Mouse (Mus musculus): Measurements from ENCODE around the gene Nat10. TPM values are rescaled to one million over a fixed set of nuclear protein-coding genes. Genes with fewer than 3 reads are reported as not detected.

The Nat10 gene
- 27.1 and 28.6 TPM in 2 replicates for polyA plus RNA-seq (2015; fragmentation: Nextera tagmentation; extraction: Ambion mirVana)

DNA sequence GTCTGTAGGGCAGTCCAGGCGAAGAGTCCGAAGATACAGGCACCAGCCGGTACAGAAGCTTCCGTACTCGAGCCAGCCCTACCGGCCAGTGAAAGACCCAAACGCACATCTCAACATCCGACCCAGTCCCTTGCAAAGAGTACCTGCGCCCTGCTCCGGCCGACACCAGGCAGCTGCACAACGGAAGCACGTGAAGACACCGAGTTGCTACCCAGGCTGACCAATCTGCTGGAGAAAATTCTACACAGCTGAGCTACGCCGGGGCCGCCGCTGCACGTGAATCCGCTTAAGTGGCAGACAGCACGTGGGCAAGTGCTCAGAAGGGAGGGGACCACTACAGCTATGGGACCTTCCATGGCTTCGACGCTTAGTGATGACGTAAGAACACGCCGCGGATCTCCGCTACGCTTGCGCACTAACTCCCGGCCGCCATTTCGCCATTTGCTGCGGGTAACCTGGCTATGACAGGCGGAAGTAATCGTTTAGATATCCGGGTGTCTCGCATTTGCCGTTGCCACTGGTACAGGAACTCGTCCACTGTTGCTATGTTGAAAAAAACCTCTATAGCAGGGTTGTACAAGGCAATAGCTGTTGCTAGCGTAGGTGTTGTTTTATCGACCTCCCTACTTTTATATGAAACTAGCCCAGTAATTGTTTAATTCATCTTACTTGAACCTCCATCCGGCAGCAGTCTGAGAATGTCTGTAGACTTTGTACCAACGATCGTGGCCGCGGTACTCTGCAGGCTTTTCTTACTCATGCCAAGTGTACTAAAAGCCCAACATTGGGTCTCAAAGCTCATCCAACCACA is at the start of gene Nat10:
Gene Nat10 (minus strand): TSS at position 365 of the 811 bp plus-strand sequence.
- peak; percentile 98 for ATAC-seq (ENCODE audit: low FRiP score, low read depth)
- Histone ChIP-seq H3K36me3 (peaks cover 21% of the 10 kb centered on the region), H3K4me3 (peak within 1 kb of the TSS; percentile 72), H3K27ac (peak within 1 kb of the TSS; percentile 53; the same call in 1 of the 2 replicates), H3K9ac (peak within 1 kb of the TSS; percentile 70), H3K4me2 (replicated peaks) (peak within 1 kb of the TSS; percentile 88), H3K4me1 (peaks cover 13% of the 10 kb centered on the region), H3K27me3 (no peaks in the 10 kb centered on the region), H3K9me3 (no peaks in the 10 kb centered on the region)
- under 1% methylated on average over 47 of the region's 47 CpGs for WGBS

DNA sequence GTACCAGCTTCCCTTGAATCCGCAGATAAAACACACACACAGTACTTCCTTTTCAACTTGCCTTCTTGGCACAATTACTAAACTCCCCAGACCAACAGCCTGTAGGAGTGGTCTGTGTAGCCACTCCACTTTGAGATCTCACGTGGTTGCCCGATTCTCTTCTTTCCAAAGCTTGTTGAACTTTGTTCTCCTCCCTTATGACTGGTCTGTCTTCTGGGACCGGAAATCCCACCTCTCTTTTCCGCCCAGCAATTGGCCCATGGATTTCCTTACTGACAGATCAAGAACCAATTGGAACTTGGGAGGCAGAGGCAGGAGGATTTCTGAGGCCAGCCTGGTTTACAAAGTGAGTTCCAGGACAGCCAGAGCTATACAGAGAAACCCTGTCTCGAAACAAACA is 49.3 kb upstream of the Nat10 start:
- Histone ChIP-seq H3K9ac (no peak overlapping the region), H3K4me3 (no peak overlapping the region), H3K36me3 (no peaks in the 10 kb centered on the region), H3K4me1 (no peaks in the 10 kb centered on the region), H3K27me3 (no peaks in the 10 kb centered on the region), H3K4me2 (replicated peaks) (no peak overlapping the region), H3K9me3 (no peaks in the 10 kb centered on the region), H3K27ac (no peak overlapping the region)
- no peak for ATAC-seq (ENCODE audit: low FRiP score, low read depth)
- 86% methylated on average over 6 of the region's 6 CpGs for WGBS

DNA sequence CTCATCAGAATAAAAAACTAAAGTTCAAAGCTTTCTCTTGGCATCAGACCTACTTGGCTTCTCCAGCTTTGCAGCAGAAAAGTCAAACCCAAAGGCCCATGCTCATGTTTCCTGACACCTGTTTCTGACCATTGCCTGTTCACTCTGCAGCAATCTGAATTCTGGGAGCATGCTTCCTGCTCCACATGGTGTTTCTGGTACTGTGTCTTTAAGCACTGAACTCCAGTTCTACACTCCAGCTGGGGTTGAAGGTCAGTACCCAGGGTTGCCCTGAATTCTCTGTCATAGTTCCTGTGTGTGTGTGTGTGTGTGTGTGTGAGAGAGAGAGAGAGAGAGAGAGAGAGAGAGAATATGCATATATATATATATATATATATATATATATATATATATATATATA is 47.4 kb upstream of the Nat10 start:
- H3K36me3 ChIP-seq: no peaks in the 10 kb centered on the region
- H3K27ac ChIP-seq: no peak overlapping the region

DNA sequence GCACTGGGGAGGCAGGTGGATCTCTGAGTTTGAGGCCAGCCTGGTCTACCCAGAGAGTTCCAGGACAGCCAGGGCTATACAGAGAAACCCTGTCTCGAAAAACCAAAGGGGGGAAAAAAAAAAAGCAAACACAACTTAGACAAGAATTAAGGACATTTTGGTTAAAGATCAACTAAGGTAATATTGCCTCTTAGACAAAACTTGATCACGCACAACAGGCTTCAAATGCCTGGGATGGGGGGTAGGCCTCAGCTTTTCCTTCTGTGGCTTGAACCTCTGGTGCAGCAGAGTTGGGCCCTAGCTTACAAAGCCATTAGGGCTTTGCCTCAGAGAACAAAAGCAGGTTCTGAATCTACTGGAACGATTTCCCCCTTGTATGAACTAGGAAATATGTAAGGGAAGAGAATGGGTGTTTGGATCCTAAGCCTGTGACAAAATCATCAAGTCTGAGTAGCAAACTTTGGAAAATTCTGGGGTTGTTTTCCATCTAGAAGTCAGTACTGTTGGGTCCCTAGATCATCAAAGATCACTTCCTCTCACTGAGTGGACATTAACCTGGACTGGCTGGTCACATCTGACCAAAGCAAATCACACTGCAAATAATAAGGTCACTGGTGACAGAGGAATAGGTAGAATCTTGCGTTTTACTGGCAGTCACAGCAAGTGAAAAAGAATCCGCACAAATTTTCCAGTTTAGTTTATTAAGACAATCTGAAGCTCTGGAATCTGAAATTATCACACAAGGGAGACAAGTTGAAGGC is 42.9 kb upstream of the Nat10 start:
- WGBS: 82% methylated on average over 5 of the region's 5 CpGs
- Histone ChIP-seq H3K9ac (no peak overlapping the region), H3K4me2 (replicated peaks) (no peak overlapping the region), H3K4me3 (no peak overlapping the region), H3K36me3 (no peaks in the 10 kb centered on the region), H3K4me1 (peaks cover 10% of the 10 kb centered on the region; the same call in 1 of the 2 replicates), H3K27me3 (no peaks in the 10 kb centered on the region), H3K27ac (no peak overlapping the region), H3K9me3 (no peaks in the 10 kb centered on the region)
- no peak for ATAC-seq (ENCODE audit: low FRiP score, low read depth)

More for the DNA sequence above, 47.4 kb upstream of the Nat10 start:
- Histone ChIP-seq H3K9ac (no peak overlapping the region), H3K9me3 (no peaks in the 10 kb centered on the region), H3K4me2 (replicated peaks) (no peak overlapping the region), H3K4me1 (0 out of 2 replicates have a peak, but pooled peaks cover 2% of the 10 kb centered on the region), H3K27me3 (no peaks in the 10 kb centered on the region), H3K4me3 (no peak overlapping the region)
- no peak for ATAC-seq (ENCODE audit: low FRiP score, low read depth)

DNA sequence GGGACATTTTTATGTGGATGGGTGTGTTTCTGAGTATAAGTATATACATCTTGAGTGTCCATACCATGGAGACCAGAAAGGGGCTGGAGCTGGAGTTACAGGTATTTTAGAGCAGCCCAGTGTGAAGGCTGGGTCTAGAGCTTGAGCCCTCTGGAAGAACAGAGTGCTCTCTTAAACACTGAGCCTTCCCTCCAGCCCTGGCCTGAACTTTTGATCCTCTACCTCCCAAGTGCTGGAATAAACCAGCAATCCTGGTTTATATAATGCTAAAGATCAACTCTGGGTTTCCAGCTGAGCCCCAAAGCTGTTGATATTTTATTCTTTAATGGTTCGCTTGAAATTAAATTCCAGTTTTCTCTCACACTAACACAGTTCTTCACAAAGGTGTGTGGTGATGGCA is 41.4 kb upstream of the Nat10 start:
- H3K36me3 ChIP-seq: no peaks in the 10 kb centered on the region
- no peaks in the 10 kb centered on the region for H3K9me3 ChIP-seq
- H3K4me2 ChIP-seq (replicated peaks): no peak overlapping the region
- H3K27me3 ChIP-seq: no peaks in the 10 kb centered on the region
- peaks cover 15% of the 10 kb centered on the region; the same call in 1 of the 2 replicates for H3K4me1 ChIP-seq
- no peak overlapping the region for H3K4me3 ChIP-seq
- ATAC-seq (ENCODE audit: low FRiP score, low read depth): no peak
- 83% methylated on average over 1 of the region's 1 CpGs for WGBS
- no peak overlapping the region for H3K27ac ChIP-seq
- H3K9ac ChIP-seq: no peak overlapping the region

DNA sequence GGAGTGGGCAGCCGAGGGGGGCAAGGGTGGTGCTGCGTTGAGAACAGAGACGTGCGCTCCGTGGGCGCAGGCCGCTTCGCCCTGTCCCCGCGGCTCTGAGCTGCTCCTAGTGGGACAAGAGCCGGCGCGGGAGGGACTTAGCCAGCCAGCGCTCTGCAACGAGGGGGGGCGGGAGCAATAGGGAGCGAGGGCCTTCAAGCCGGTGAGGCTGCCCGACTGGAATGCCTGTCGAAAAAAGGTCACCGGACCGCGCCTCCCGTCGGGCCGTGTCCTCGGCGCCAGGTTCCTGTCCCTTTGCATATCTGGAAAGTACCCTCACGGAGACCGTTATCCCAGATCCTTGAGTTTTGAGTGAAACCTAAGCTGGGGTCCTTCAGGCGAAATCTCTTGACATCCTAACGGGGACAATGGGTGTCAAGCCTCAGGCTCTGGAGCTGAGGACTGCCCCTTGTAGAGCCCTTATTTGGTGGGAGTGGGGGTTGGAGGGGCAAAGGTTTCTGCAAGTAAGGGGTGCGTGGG is 36.5 kb upstream of the Nat10 start, which contains the start of gene Caprin1:
Gene Caprin1 (minus strand): TSS at position 159 of the 519 bp plus-strand sequence.
- peak; percentile 95 for ATAC-seq (ENCODE audit: low FRiP score, low read depth)
- Histone ChIP-seq H3K9me3 (no peaks in the 10 kb centered on the region), H3K9ac (peak within 1 kb of the TSS; percentile 96), H3K4me2 (replicated peaks) (peak within 1 kb of the TSS; percentile 70), H3K4me1 (peaks cover 25% of the 10 kb centered on the region), H3K27me3 (no peaks in the 10 kb centered on the region), H3K27ac (peak within 1 kb of the TSS; percentile 100), H3K36me3 (peaks cover 15% of the 10 kb centered on the region), H3K4me3 (peak within 1 kb of the TSS; percentile 96)
- under 1% methylated on average over 33 of the region's 33 CpGs for WGBS

DNA sequence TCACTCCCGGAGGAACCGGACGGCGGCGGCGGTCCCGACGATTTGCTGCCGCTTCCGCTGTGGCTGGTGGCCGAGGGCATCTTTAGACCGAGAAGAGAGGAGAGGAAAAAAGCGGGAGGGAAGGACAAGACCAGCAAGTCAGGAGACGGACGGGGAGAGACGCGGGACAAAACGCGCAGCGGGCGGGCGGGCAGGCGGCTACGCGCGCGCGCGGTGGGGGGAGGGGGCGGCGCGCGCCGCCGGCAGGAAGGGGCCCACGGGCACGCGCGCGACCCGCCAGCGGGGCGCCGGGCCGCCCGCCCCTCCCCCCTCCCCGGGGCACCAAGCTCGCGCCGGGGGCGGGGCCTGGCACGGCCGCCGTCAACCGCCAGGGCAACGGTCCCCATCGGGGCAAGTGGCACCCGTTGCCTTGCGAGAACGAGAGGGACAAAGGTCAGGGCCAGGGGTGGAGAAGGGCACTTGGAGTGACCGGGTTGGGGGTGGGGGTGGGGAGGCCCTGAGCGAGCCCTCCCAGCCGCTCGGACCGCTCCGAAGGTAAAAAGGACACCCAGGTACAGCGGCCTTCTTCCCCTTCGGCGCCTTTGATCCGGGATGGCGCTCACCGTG is 35.9 kb upstream of the Nat10 start:
- peak overlapping the region; percentile 96 for H3K9ac ChIP-seq
- H3K27me3 ChIP-seq: no peaks in the 10 kb centered on the region
- H3K9me3 ChIP-seq: no peaks in the 10 kb centered on the region
- peak overlapping the region; percentile 100 for H3K27ac ChIP-seq
- H3K4me3 ChIP-seq: peak overlapping the region; percentile 96
- peaks cover 21% of the 10 kb centered on the region for H3K36me3 ChIP-seq
- H3K4me2 ChIP-seq (replicated peaks): peak overlapping the region; percentile 70
- H3K4me1 ChIP-seq: peaks cover 29% of the 10 kb centered on the region
- under 1% methylated on average over 35 of the region's 72 CpGs for WGBS
- ATAC-seq (ENCODE audit: low FRiP score, low read depth): peak; percentile 62

DNA sequence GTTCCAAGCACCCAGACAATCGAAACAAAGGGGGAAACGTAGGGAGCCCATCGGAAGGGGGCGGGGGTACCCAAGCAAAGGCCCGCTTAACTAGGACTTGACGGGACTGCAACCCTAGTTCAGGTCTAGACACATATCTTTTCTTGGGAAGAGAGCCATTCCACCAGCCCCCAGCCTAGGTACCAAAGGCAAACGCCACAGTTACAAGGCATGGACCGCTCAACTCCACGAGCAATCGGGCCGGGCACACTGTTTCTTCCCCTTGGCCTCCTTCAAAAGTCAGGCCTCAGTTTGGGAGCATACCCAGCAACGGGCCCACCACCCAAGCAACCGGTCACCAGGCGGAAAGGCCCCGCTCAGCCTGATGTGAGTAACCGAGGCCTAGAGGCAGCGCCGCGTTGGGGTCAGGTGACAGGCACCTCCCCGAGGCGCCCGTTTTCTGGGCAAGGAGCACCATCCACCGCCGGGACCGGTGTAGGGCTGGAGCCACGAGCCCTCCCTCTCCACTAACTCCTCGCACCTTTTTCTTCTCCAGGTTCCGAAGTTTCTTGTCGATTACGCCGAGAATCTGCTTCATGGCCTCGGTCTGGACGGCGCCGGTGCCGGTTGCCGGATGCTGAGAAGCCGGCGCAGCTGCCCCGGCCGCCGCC is 35.3 kb upstream of the Nat10 start:
- peak; percentile 33 for ATAC-seq (ENCODE audit: low FRiP score, low read depth)
- WGBS: under 1% methylated on average over 42 of the region's 42 CpGs
- H3K9me3 ChIP-seq: no peaks in the 10 kb centered on the region

DNA sequence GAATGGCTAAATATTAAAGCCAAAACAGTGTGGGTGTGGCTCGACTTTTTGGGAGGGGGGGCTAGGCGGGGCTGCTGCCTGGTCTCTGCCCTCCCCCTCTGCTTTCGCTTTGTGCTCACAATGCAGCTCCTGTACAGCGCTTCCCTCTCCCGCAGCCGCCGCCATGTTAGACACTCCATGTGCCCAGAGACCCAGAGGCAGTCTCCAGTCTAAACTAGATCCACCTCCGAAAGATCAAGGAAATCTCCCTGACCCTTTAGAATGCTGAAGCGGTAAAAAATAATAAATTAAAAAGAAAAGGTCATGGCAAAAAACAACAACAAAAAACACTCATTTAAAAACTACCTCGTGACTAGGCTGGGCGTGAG is 34.8 kb upstream of the Nat10 start:
- peak overlapping the region; percentile 96 for H3K4me3 ChIP-seq
- H3K4me1 ChIP-seq: peaks cover 31% of the 10 kb centered on the region
- H3K9me3 ChIP-seq: no peaks in the 10 kb centered on the region
- peaks cover 27% of the 10 kb centered on the region for H3K36me3 ChIP-seq
- H3K9ac ChIP-seq: peak overlapping the region; percentile 96
- H3K27me3 ChIP-seq: no peaks in the 10 kb centered on the region
- WGBS: under 1% methylated on average over 11 of the region's 11 CpGs
- peak overlapping the region; percentile 100 for H3K27ac ChIP-seq
- peak overlapping the region; percentile 70 for H3K4me2 ChIP-seq (replicated peaks)
- peak; percentile 75 for ATAC-seq (ENCODE audit: low FRiP score, low read depth)

More for the DNA sequence above, 35.3 kb upstream of the Nat10 start:
- peaks cover 31% of the 10 kb centered on the region for H3K4me1 ChIP-seq
- peak overlapping the region; percentile 70 for H3K4me2 ChIP-seq (replicated peaks)
- H3K4me3 ChIP-seq: peak overlapping the region; percentile 96
- peak overlapping the region; percentile 100 for H3K27ac ChIP-seq
- peak overlapping the region; percentile 96 for H3K9ac ChIP-seq
- H3K27me3 ChIP-seq: no peaks in the 10 kb centered on the region
- peaks cover 23% of the 10 kb centered on the region for H3K36me3 ChIP-seq

DNA sequence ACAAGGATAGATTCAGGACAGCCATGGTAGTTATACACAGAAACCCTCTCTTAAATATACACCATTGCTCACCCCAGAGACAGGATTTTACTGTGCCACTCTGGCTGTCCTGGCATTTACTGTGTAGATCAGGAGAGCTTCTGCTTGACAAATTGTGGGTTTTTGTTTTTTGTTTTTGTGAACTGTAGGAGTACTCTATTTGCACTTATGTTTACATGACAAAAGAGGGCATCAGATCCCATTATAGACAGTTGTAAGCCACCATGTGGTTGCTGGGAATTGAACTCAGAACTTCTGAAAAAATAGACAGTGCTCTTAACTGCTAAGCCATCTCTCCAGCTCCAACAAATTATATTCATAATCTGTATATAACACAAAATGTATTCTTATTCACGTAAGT is 30.9 kb upstream of the Nat10 start:
- peaks cover 44% of the 10 kb centered on the region for H3K36me3 ChIP-seq
- no peak for ATAC-seq (ENCODE audit: low FRiP score, low read depth)
- WGBS: 92% methylated on average over 1 of the region's 1 CpGs

DNA sequence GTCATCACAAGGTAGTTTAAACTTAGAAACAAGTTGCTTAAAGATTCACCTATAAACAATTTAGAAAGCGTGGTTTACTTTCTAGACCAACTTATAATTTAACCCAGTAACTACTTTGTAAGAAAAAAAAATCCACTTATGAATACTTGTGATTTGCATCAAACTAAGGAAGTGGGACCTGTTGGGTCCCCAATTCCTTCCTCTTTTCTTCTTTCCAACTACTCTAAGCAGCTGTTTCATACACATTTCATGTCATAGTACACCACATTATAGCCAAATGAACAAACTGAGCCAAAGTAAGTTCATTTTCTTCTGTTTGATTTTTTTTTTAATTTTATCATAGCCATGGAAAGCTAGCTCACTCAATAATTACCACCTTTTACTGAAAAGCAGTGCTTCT is 24.7 kb upstream of the Nat10 start:
- Histone ChIP-seq H3K9ac (no peak overlapping the region), H3K4me2 (replicated peaks) (no peak overlapping the region), H3K27me3 (no peaks in the 10 kb centered on the region), H3K9me3 (no peaks in the 10 kb centered on the region), H3K27ac (no peak overlapping the region), H3K36me3 (peaks cover 39% of the 10 kb centered on the region), H3K4me1 (peaks cover 10% of the 10 kb centered on the region), H3K4me3 (no peak overlapping the region)
- ATAC-seq (ENCODE audit: low FRiP score, low read depth): no peak
- WGBS: 96% methylated on average over 1 of the region's 1 CpGs

More for the DNA sequence above, 30.9 kb upstream of the Nat10 start:
- H3K4me2 ChIP-seq (replicated peaks): no peak overlapping the region
- no peaks in the 10 kb centered on the region for H3K9me3 ChIP-seq
- H3K4me3 ChIP-seq: no peak overlapping the region
- H3K4me1 ChIP-seq: peaks cover 32% of the 10 kb centered on the region
- H3K9ac ChIP-seq: no peak overlapping the region
- H3K27me3 ChIP-seq: no peaks in the 10 kb centered on the region
- no peak overlapping the region for H3K27ac ChIP-seq

Measured in limb, embryonic 13.5 days (tissue).